Mouse (Mus musculus) megakaryocyte, embryonic 14.5 days (primary cell): ENCODE results near the gene Rmi2. TPM values are rescaled to one million over a fixed set of nuclear protein-coding genes. Genes with fewer than 3 reads are reported as not detected.
A peak's percentile ranks its signal among the peaks of the same experiment; 100 is the strongest.

Experiments used
- H3K27me3 ChIP-seq: replicated peaks from 2 replicates; pipeline ENCODE3; 2012; ENCODE audit warnings: inconsistent platforms
- H3K36me3 ChIP-seq: replicated peaks from 2 replicates; pipeline ENCODE3; 2012; ENCODE audit warnings: low read length, inconsistent platforms, mixed read lengths
- H3K4me1 ChIP-seq: 2 replicates; pipeline ENCODE4 v1.6.1; 2012; ENCODE audit warnings: inconsistent platforms
- H3K4me3 ChIP-seq: replicated peaks from 2 replicates; pipeline ENCODE3; 2012; ENCODE audit warnings: moderate library complexity, mild to moderate bottlenecking, inconsistent platforms
- H3K9me3 ChIP-seq: 2 replicates; pipeline ENCODE4 v1.6.1; 2012; ENCODE audit warnings: inconsistent platforms
- FLI1 ChIP-seq: IDR thresholded peaks from 2 replicates; pipeline ENCODE4 v1.6.1; 2012; ENCODE audit warnings: low read length, inconsistent platforms, mixed read lengths
- GATA1 ChIP-seq: IDR thresholded peaks from 3 replicates; pipeline ENCODE4 v1.6.1; 2012; ENCODE audit warnings: mixed read lengths, low read length, inconsistent platforms, borderline replicate concordance
- polyA plus RNA-seq: library from polyadenylated mRNA; stranded (reverse); fragments of >175 nt; gene quantifications from 2 replicates; pipeline ENCODE4 v1.2.3, GENCODE M21; 2012; ENCODE audit warnings: low replicate concordance; ENCODE audit not compliant: insufficient read depth

Rmi2 gene
- polyA plus RNA-seq, 1 experiment, result 0.60 TPM

GRCm38 (mm10) chr16:10881231-10881962 is 46.5 kb downstream of the Rmi2 start:
- peaks cover 63% of the 10 kb centered on the region for H3K27me3 ChIP-seq
- TF ChIP-seq GATA1 (no peak), FLI1 (no peak)
- H3K36me3 ChIP-seq, result no peaks in the 10 kb centered on the region
- peaks cover 43% of the 10 kb centered on the region for H3K4me1 ChIP-seq
- no peaks in the 10 kb centered on the region for H3K9me3 ChIP-seq
- no peak overlapping the region for H3K4me3 ChIP-seq

GRCm38 (mm10) chr16:10887436-10887835 is 52.6 kb downstream of the Rmi2 start:
- no peaks in the 10 kb centered on the region for H3K9me3 ChIP-seq
- no peaks in the 10 kb centered on the region for H3K36me3 ChIP-seq
- TF ChIP-seq FLI1 (no peak), GATA1 (no peak)
- H3K4me3 ChIP-seq, result peak overlapping the region; percentile 81
- peaks cover 27% of the 10 kb centered on the region for H3K4me1 ChIP-seq
- H3K27me3 ChIP-seq, result peaks cover 63% of the 10 kb centered on the region

GRCm38 (mm10) chr16:10890363-10890762 is 55.5 kb downstream of the Rmi2 start:
- TF ChIP-seq FLI1 (no peak), GATA1 (no peak)

GRCm38 (mm10) chr16:10893161-10893560 is 58.3 kb downstream of the Rmi2 start:
- no peak for TF ChIP-seq FLI1
- TF ChIP-seq GATA1, result no peak
- H3K27me3 ChIP-seq, result peaks cover 37% of the 10 kb centered on the region
- peaks cover 4% of the 10 kb centered on the region for H3K36me3 ChIP-seq
- peaks cover 22% of the 10 kb centered on the region for H3K9me3 ChIP-seq
- H3K4me1 ChIP-seq, result peaks cover 30% of the 10 kb centered on the region
- H3K4me3 ChIP-seq, result no peak overlapping the region

More at GRCm38 (mm10) chr16:10890363-10890762, 55.5 kb downstream of the Rmi2 start:
- no peaks in the 10 kb centered on the region for H3K36me3 ChIP-seq
- H3K4me3 ChIP-seq, result no peak overlapping the region
- peaks cover 5% of the 10 kb centered on the region for H3K9me3 ChIP-seq
- H3K27me3 ChIP-seq, result peaks cover 60% of the 10 kb centered on the region
- H3K4me1 ChIP-seq, result peaks cover 22% of the 10 kb centered on the region

- H3K36me3 ChIP-seq, result peaks cover 4% of the 10 kb centered on the region
- peaks cover 38% of the 10 kb centered on the region for H3K27me3 ChIP-seq
- H3K4me3 ChIP-seq, result no peak overlapping the region
- TF ChIP-seq GATA1, result no peak
- H3K9me3 ChIP-seq, result peaks cover 22% of the 10 kb centered on the region
- H3K4me1 ChIP-seq, result peaks cover 39% of the 10 kb centered on the region
Measured at GRCm38 (mm10) chr16:10895906-10896305, 61.0 kb downstream of the Rmi2 start.

GRCm38 (mm10) chr16:10897372-10897771 is 62.5 kb downstream of the Rmi2 start:
- Histone ChIP-seq H3K9me3 (peaks cover 22% of the 10 kb centered on the region), H3K36me3 (peaks cover 4% of the 10 kb centered on the region), H3K27me3 (peaks cover 33% of the 10 kb centered on the region), H3K4me3 (no peak overlapping the region), H3K4me1 (peaks cover 43% of the 10 kb centered on the region)
- TF ChIP-seq FLI1 (no peak), GATA1 (no peak)

- TF ChIP-seq FLI1 (no peak), GATA1 (no peak)
- Histone ChIP-seq H3K36me3 (peaks cover 4% of the 10 kb centered on the region), H3K4me1 (peaks cover 65% of the 10 kb centered on the region), H3K4me3 (no peak overlapping the region), H3K27me3 (peaks cover 14% of the 10 kb centered on the region), H3K9me3 (peaks cover 13% of the 10 kb centered on the region)
Measured at GRCm38 (mm10) chr16:10900736-10901135, 65.9 kb downstream of the Rmi2 start.

- H3K4me1 ChIP-seq, result peaks cover 70% of the 10 kb centered on the region
Measured at GRCm38 (mm10) chr16:10901956-10902355, 67.1 kb downstream of the Rmi2 start.

GRCm38 (mm10) chr16:10902849-10903248 is 68.0 kb downstream of the Rmi2 start:
- H3K9me3 ChIP-seq, result peaks cover 5% of the 10 kb centered on the region
- no peak for TF ChIP-seq GATA1
- TF ChIP-seq FLI1, result no peak
- H3K36me3 ChIP-seq, result no peaks in the 10 kb centered on the region
- peaks cover 61% of the 10 kb centered on the region for H3K4me1 ChIP-seq
- H3K4me3 ChIP-seq, result no peak overlapping the region
- H3K27me3 ChIP-seq, result peaks cover 16% of the 10 kb centered on the region

More at GRCm38 (mm10) chr16:10901956-10902355, 67.1 kb downstream of the Rmi2 start:
- Histone ChIP-seq H3K9me3 (peaks cover 1% of the 10 kb centered on the region), H3K36me3 (peaks cover 1% of the 10 kb centered on the region), H3K27me3 (peaks cover 14% of the 10 kb centered on the region), H3K4me3 (no peak overlapping the region)
- TF ChIP-seq FLI1 (no peak), GATA1 (no peak)

- Histone ChIP-seq H3K4me3 (peak overlapping the region; percentile 84), H3K27me3 (peaks cover 27% of the 10 kb centered on the region), H3K9me3 (peaks cover 5% of the 10 kb centered on the region), H3K36me3 (no peaks in the 10 kb centered on the region), H3K4me1 (peaks cover 54% of the 10 kb centered on the region)
- no peak for TF ChIP-seq GATA1
- no peak for TF ChIP-seq FLI1
Measured at GRCm38 (mm10) chr16:10905661-10906113, 70.8 kb downstream of the Rmi2 start.

- Histone ChIP-seq H3K9me3 (peaks cover 5% of the 10 kb centered on the region), H3K4me3 (no peak overlapping the region), H3K4me1 (peaks cover 21% of the 10 kb centered on the region), H3K36me3 (no peaks in the 10 kb centered on the region), H3K27me3 (peaks cover 63% of the 10 kb centered on the region)
- no peak for TF ChIP-seq GATA1
- no peak for TF ChIP-seq FLI1
Measured at GRCm38 (mm10) chr16:10910541-10910940, 75.7 kb downstream of the Rmi2 start.
